Mouse (Mus musculus): ENCODE results near the gene Cdhr3. TPM values are rescaled to one million over a fixed set of nuclear protein-coding genes. Genes with fewer than 3 reads are reported as not detected.

Cdhr3 gene
- total and polyA plus RNA-seq, 3 experiments, result 0.34 to 1.8 (median 0.39) TPM

DNA sequence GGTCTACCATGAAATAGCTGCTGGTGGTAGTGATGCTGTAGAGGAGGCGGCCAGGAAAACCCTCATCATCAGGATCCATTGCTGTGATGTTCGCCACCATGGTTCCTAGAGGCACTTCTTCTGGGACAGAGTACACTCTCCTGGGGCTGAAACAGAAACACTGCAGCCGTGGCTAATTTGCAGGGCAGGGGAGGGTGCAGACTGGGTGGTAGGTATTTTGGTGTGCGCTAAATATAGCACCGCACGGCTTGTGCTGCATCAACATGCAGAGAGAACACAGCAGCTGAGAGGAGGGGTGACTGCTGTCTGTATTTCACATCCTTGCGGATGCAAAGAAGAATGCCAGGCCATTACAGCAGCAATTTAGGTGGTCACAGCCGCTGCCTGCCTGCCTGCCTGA lies 31.0 kb downstream of the Cdhr3 start:
- Histone ChIP-seq H3K9ac (ENCODE audit: low read depth, low read length) (peak overlapping the region; percentile 46), H3K27ac (peak overlapping the region; percentile 51), H3K79me2 (replicated peaks; ENCODE audit: control insufficient read depth, insufficient read depth, low read length) (no peaks in the 10 kb centered on the region), H3K4me1 (ENCODE audit: control insufficient read depth, insufficient read depth, low read length) (peaks cover 3% of the 10 kb centered on the region), H3K4me3 (no peak overlapping the region), H3K36me3 (ENCODE audit: control insufficient read depth, insufficient read depth, low read length) (no peaks in the 10 kb centered on the region; the same call in 1 of the 2 replicates), H3K27me3 (ENCODE audit: control insufficient read depth, insufficient read depth, low read length) (no peaks in the 10 kb centered on the region)
- WGBS, result 44% methylated on average over 8 of the region's 8 CpGs
- DNase-seq, result peak; percentile 36 to 57
- intact Hi-C loops (cut with DNase I), result no loop called here
- TF ChIP-seq POLR2A (IDR thresholded peaks at IDR 0.05; ENCODE audit: insufficient read depth, low read depth, low read length) (no peak; the same call in 1 of the 2 replicates), EP300 (IDR thresholded peaks at IDR 0.05; ENCODE audit: insufficient read depth, low read depth, low read length) (peak; percentile 56; the same call in 1 of the 2 replicates), CTCF (IDR thresholded peaks at IDR 0.05) (no peak)

DNA sequence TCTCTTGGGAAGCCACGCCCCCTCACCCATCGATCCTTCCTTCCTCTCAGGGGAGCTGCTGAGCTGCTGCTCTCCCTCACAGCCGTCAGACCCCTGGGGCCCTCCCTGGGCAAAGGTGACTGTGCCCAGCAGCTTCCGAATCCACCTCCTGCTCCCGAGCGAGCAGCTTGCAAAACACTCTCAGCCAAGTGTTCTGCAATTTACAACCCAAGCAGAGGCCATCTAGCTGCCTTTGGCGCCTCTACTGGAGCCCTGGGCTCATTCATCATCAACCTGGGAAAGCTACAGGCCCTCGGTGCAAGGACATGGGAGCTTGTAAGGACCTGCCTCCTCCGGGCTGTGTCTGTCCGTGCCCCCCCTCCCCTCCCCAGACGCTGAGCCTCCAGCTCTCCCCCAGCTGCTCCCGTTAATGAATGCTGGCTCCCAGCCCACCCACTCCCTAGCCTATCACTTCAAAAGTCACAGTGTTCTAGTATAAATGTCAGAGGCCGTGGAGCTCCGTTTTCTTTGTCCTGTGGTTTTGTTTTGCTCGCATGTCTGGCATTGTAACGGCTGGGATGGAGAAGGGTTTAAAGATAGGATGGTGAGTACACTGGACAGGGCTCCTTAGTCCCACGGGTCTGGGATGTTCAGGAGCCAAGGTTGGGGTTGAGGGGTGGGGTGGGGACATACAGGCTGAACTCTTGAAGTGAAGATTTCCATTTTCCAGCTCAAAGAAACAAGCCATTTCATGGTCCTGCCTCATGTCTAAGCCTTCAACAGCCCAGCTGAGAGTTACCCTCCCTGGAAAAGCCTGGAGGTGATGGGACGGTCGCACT lies 35.2 kb downstream of the Cdhr3 start:
- Histone ChIP-seq H3K36me3 (ENCODE audit: control insufficient read depth, insufficient read depth, low read length) (no peaks in the 10 kb centered on the region; the same call in 1 of the 2 replicates), H3K79me2 (replicated peaks; ENCODE audit: control insufficient read depth, insufficient read depth, low read length) (no peaks in the 10 kb centered on the region), H3K9ac (ENCODE audit: low read depth, low read length) (peak overlapping the region; percentile 57), H3K4me1 (ENCODE audit: control insufficient read depth, insufficient read depth, low read length) (peaks cover 3% of the 10 kb centered on the region), H3K27me3 (ENCODE audit: control insufficient read depth, insufficient read depth, low read length) (no peaks in the 10 kb centered on the region), H3K4me3 (peak overlapping the region; percentile 29; the same call in 1 of the 2 replicates), H3K27ac (no peak overlapping the region)
- TF ChIP-seq POLR2A (IDR thresholded peaks at IDR 0.05; ENCODE audit: insufficient read depth, low read depth, low read length) (0 out of 2 replicates have a peak, but pooled peaks have one; percentile 15), CTCF (IDR thresholded peaks at IDR 0.05) (peak; percentile 65), EP300 (IDR thresholded peaks at IDR 0.05; ENCODE audit: insufficient read depth, low read depth, low read length) (0 out of 2 replicates have a peak, but pooled peaks have one; percentile 45)
- WGBS, result 13% methylated on average over 19 of the region's 19 CpGs
- DNase-seq, result peak; percentile 38 to 43
- intact Hi-C loops (cut with DNase I), result no loop called here

DNA sequence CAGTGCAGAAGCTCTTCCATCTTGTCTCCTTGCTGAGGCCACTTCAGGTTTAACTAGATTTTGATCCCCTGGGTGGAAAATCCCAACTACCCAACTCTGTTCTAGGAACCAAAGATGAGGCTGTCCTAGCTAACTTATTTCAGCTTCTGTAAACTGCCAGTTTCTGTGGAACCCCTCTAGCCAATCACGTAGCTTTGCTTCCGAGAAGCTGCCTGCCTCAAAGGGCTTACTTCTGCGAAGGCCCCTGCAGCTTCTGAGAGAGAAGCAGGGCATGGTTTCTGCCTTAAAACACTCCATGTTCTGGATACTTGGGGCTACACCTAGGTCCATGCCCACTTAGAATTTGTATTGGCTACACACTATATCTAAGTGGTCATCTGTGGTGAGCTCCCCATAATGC lies 36.1 kb downstream of the Cdhr3 start:
- Histone ChIP-seq H3K27ac (no peak overlapping the region), H3K27me3 (ENCODE audit: control insufficient read depth, insufficient read depth, low read length) (no peaks in the 10 kb centered on the region), H3K4me3 (no peak overlapping the region), H3K36me3 (ENCODE audit: control insufficient read depth, insufficient read depth, low read length) (no peaks in the 10 kb centered on the region), H3K4me1 (ENCODE audit: control insufficient read depth, insufficient read depth, low read length) (peaks cover 3% of the 10 kb centered on the region), H3K79me2 (replicated peaks; ENCODE audit: control insufficient read depth, insufficient read depth, low read length) (no peaks in the 10 kb centered on the region), H3K9ac (ENCODE audit: low read depth, low read length) (no peak overlapping the region)
- no peak for TF ChIP-seq EP300 (IDR thresholded peaks at IDR 0.05; ENCODE audit: insufficient read depth, low read depth, low read length)
- TF ChIP-seq POLR2A (IDR thresholded peaks at IDR 0.05; ENCODE audit: insufficient read depth, low read depth, low read length), result no peak
- TF ChIP-seq CTCF (IDR thresholded peaks at IDR 0.05), result no peak
- intact Hi-C loops (cut with DNase I), result no loop called here
- 77% methylated on average over 3 of the region's 3 CpGs for WGBS
- DNase-seq, result no peak

DNA sequence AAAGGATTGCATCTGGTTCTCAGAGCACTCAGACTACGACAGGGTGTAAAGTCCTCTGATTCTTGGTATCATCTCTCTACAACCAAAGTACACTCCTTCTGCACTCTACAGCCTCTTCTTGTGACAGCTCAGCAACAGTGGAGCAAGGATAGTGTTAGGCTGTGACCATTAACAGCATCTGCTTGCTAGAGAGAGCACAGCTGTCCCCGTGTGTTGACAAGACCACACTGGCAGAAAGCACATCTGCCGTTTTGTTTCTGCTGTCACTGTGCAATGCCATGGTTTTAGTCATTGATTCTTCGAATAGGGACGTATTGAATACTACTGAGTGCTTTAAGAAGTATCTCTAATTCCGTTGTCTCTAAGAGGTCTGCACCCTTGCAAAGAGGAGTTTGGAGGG lies 36.6 kb downstream of the Cdhr3 start:
- Histone ChIP-seq H3K27me3 (ENCODE audit: control insufficient read depth, insufficient read depth, low read length) (no peaks in the 10 kb centered on the region), H3K4me3 (no peak overlapping the region), H3K4me1 (ENCODE audit: control insufficient read depth, insufficient read depth, low read length) (peaks cover 3% of the 10 kb centered on the region), H3K36me3 (ENCODE audit: control insufficient read depth, insufficient read depth, low read length) (no peaks in the 10 kb centered on the region), H3K9ac (ENCODE audit: low read depth, low read length) (no peak overlapping the region), H3K79me2 (replicated peaks; ENCODE audit: control insufficient read depth, insufficient read depth, low read length) (no peaks in the 10 kb centered on the region), H3K27ac (no peak overlapping the region)
- WGBS, result 93% methylated on average over 6 of the region's 6 CpGs
- intact Hi-C loops (cut with DNase I), result no loop called here
- TF ChIP-seq EP300 (IDR thresholded peaks at IDR 0.05; ENCODE audit: insufficient read depth, low read depth, low read length) (no peak), CTCF (IDR thresholded peaks at IDR 0.05) (no peak), POLR2A (IDR thresholded peaks at IDR 0.05; ENCODE audit: insufficient read depth, low read depth, low read length) (no peak)
- no peak for DNase-seq

DNA sequence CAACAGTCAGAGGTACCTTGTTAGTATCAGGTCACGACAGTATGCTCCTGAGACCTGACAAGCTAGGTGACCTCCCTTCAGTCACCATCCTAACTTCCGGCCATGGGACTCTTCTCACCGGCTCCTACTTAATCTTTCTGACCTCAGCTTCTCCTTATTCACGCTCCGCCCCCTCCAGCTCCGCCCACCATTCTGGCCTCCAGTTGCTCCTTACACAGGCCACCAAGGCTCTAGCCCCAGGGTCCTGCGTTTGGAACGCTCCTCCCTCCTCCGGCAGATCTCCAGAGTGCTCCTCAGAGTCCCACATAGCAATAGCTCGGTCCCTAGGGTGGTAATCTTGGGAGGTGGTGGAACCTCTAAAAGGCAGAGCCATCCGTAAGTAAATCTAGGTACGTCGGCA lies 38.9 kb downstream of the Cdhr3 start:
- 76% methylated on average over 13 of the region's 13 CpGs for WGBS
- no peaks in the 10 kb centered on the region for H3K79me2 ChIP-seq (replicated peaks; ENCODE audit: control insufficient read depth, insufficient read depth, low read length)
- intact Hi-C loops (cut with DNase I), result no loop called here
- H3K36me3 ChIP-seq (ENCODE audit: control insufficient read depth, insufficient read depth, low read length), result no peaks in the 10 kb centered on the region
- no peak overlapping the region for H3K9ac ChIP-seq (ENCODE audit: low read depth, low read length)
- no peak for TF ChIP-seq POLR2A (IDR thresholded peaks at IDR 0.05; ENCODE audit: insufficient read depth, low read depth, low read length)
- no peak for TF ChIP-seq EP300 (IDR thresholded peaks at IDR 0.05; ENCODE audit: insufficient read depth, low read depth, low read length)
- TF ChIP-seq CTCF (IDR thresholded peaks at IDR 0.05), result no peak
- no peak for DNase-seq
- no peak overlapping the region for H3K27ac ChIP-seq
- H3K27me3 ChIP-seq (ENCODE audit: control insufficient read depth, insufficient read depth, low read length), result no peaks in the 10 kb centered on the region
- H3K4me3 ChIP-seq, result no peak overlapping the region
- peaks cover 3% of the 10 kb centered on the region for H3K4me1 ChIP-seq (ENCODE audit: control insufficient read depth, insufficient read depth, low read length)

- no peak overlapping the region for H3K27ac ChIP-seq
- H3K4me1 ChIP-seq (ENCODE audit: control insufficient read depth, insufficient read depth, low read length), result peaks cover 3% of the 10 kb centered on the region
- DNase-seq, result no peak
- intact Hi-C loops (cut with DNase I), result no loop called here
- WGBS, result 91% methylated on average over 9 of the region's 9 CpGs
- TF ChIP-seq CTCF (IDR thresholded peaks at IDR 0.05) (no peak), POLR2A (IDR thresholded peaks at IDR 0.05; ENCODE audit: insufficient read depth, low read depth, low read length) (no peak), EP300 (IDR thresholded peaks at IDR 0.05; ENCODE audit: insufficient read depth, low read depth, low read length) (no peak)
- H3K79me2 ChIP-seq (replicated peaks; ENCODE audit: control insufficient read depth, insufficient read depth, low read length), result no peaks in the 10 kb centered on the region
- H3K27me3 ChIP-seq (ENCODE audit: control insufficient read depth, insufficient read depth, low read length), result no peaks in the 10 kb centered on the region
- H3K36me3 ChIP-seq (ENCODE audit: control insufficient read depth, insufficient read depth, low read length), result no peaks in the 10 kb centered on the region
- no peak overlapping the region for H3K4me3 ChIP-seq
- no peak overlapping the region for H3K9ac ChIP-seq (ENCODE audit: low read depth, low read length)
Observed at GRCm38 (mm10) chr12:33053311-33053710, 39.4 kb downstream of the Cdhr3 start.
